Mouse (Mus musculus): ENCODE data around the gene Wdr63. TPM values are rescaled to one million over a fixed set of nuclear protein-coding genes. Genes with fewer than 3 reads are reported as not detected.

Wdr63 gene
- total RNA-seq (2023): not detected

GRCm38 (mm10) chr3:146107921-146108571 is at the start of gene Wdr63:
TSS of gene Wdr63 (minus strand) at chr3:146108130.

GRCm38 (mm10) chr3:146149156-146150057 is 41.5 kb upstream of the Wdr63 start, which contains the start of gene Mcoln2:
TSS of gene Mcoln2 (plus strand) at chr3:146149833.

DNA sequence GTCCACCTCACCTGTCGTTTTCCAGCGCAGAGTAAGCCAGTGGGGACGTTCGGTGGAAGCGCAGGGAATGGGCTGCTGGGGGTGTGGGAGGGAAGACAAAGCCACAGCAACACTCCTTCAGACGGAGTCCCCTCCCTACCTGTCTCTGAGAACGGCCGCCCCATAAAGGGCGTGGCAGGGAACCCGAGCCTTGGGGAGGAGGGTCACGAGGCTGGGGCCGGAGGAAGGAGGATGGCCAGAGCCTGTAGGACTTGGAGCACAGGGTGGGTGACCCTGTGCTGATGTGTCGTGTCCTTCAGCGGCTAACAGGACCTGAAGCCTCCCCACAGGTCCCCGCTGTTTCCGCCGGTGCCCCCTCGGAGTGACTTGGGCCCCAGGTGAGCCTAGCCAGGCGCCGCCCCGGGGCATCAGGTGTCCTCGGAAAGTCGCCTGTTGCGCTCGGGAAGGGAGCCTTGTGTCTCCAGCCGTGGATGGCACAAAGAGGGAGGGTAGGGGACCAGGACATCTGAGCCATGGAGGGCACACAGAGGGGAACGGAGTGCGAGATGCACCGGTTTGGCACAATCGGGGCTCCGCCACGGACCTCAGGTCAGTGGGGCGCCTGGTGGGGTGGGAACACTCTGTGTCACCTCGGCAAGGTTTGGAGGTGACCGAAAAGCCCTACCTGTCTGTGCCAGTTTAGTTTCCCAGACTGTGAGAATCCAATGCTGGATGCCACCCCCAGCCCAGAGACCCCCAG is 9.5 kb upstream of the Wdr63 start, which contains the start of gene Mcoln3:
Gene Mcoln3 (plus strand): TSS at position 193 of the 739 bp plus-strand sequence.

Other genes with a start within 250 kb of the Wdr63 start
- 10 to 100 TPM; 96.3 to 97.9 TPM for gene Bcl10, start 185.3 kb downstream of the Wdr63 start, total RNA-seq (2023)
- gene 2410004B18Rik, start 170.1 kb downstream of the Wdr63 start, total RNA-seq (2023): 10 to 100 TPM; 38.2 to 39.7 TPM
- gene Syde2, start 120.3 kb downstream of the Wdr63 start, total RNA-seq (2023): not detected
- gene Mcoln3, start 9.3 kb upstream of the Wdr63 start, total RNA-seq (2023): under 1 TPM in 1 of 2 experiments, not detected in 1; 0.58 TPM
- 1 to 10 TPM; 3.4 to 3.9 TPM for gene Mcoln2, start 41.7 kb upstream of the Wdr63 start, total RNA-seq (2023)
- gene Lpar3, start 112.8 kb upstream of the Wdr63 start, total RNA-seq (2023): not detected